Mouse (Mus musculus): ENCODE results near the gene Mrpl45. TPM values are rescaled to one million over a fixed set of nuclear protein-coding genes. Genes with fewer than 3 reads are reported as not detected.
"Not testable (repeated sequence)": the region's sequence is repeated elsewhere in the genome, so short reads cannot be mapped to it uniquely, and the experiment has no call there.

Gene Mrpl45
- polyA plus RNA-seq, 1 experiment, result 25.5 TPM

DNA sequence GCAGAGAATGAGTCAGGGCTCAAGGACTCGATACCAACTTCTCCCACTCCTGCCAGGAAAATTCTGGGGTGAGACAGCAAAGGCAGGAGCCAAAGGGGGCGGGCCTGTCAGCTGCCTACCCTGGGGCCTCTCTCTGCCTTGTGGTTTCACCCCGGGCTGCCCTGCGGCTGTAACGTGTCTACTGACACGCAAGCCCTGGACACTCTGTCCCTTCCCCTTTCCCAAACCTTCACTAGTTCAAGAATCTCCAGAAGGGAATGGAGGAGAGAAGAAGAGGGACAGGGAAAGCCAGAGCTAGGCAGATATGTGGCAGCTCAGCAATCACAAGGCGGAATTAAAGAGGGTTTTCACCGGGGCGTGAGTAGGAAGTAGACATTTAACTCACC lies 6.1 kb upstream of the Mrpl45 start:
- TF ChIP-seq POLR2A (IDR thresholded peaks at IDR 0.05; ENCODE audit: low read depth, low read length) (no peak), CTCF (conservative IDR thresholded peaks at IDR 0.05; ENCODE audit: insufficient read depth, insufficient read length, low read depth, low read length) (no peak)
- peak overlapping the region; percentile 37 for H3K4me3 ChIP-seq (ENCODE audit: insufficient read depth, low read depth, low read length)
- peaks cover 3% of the 10 kb centered on the region; the same call in 1 of the 2 replicates for H3K4me1 ChIP-seq (ENCODE audit: control insufficient read depth, insufficient read depth, low read length)
- peak overlapping the region; percentile 33; the same call in 1 of the 2 replicates for H3K27ac ChIP-seq (ENCODE audit: insufficient read depth, low read depth, low read length)
- WGBS, result 5% methylated on average over 9 of the region's 9 CpGs
- H3K36me3 ChIP-seq (ENCODE audit: control insufficient read depth, insufficient read depth, low read length), result no peaks in the 10 kb centered on the region
- H3K27me3 ChIP-seq (replicated peaks; ENCODE audit: control insufficient read depth, insufficient read depth, low read length), result no peaks in the 10 kb centered on the region
- peak; percentile 73 for DNase-seq

- H3K27me3 ChIP-seq (replicated peaks; ENCODE audit: control insufficient read depth, insufficient read depth, low read length), result no peaks in the 10 kb centered on the region
- no peaks in the 10 kb centered on the region for H3K36me3 ChIP-seq (ENCODE audit: control insufficient read depth, insufficient read depth, low read length)
- TF ChIP-seq CTCF (conservative IDR thresholded peaks at IDR 0.05; ENCODE audit: insufficient read depth, insufficient read length, low read depth, low read length) (peak; percentile 86), POLR2A (IDR thresholded peaks at IDR 0.05; ENCODE audit: low read depth, low read length) (no peak)
- peak; percentile 87 for DNase-seq
- H3K4me1 ChIP-seq (ENCODE audit: control insufficient read depth, insufficient read depth, low read length), result peaks cover 3% of the 10 kb centered on the region; the same call in 1 of the 2 replicates
- peak overlapping the region; percentile 33; the same call in 1 of the 2 replicates for H3K27ac ChIP-seq (ENCODE audit: insufficient read depth, low read depth, low read length)
- peak overlapping the region; percentile 37 for H3K4me3 ChIP-seq (ENCODE audit: insufficient read depth, low read depth, low read length)
- WGBS, result 1% methylated on average over 25 of the region's 25 CpGs
These were observed 5.5 kb upstream of the Mrpl45 start for GRCm38 (mm10) chr11:97309911-97310571.

DNA sequence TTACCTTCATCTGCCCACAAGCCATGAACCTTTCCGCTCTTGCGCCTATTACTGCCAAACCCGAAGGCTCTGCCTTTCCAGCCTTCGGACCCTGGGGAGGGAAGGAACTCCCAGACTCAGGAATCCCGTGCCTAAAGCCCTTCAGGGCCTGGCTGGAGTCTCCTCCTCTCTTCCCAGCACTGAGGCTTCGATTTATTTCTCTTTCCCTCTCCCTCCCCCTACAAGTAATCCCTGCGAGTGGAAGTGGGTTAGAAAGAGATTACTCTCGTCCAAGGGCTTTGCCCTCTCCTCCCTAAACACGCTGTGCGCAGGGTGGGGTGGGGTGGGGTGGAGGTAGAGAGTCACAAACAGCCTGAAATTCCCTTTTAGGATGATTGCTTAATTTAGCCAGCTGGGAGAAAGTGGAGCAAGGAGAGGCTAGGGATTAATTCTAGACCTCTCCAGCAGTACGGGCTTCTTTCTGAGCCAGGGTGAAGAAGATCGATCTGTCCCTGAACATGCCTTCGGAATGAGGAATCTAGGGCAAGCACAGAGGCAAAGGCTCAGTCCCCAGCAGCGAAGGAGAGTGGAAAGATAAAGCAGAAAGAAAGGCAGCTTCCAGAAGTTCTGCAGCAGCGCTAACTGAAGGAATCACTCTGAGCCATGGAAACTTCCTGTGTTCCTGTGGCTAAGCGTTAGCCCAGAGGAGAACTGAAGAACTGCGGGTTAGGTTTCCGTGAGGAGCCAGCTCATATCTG lies 4.5 kb upstream of the Mrpl45 start:
- H3K27ac ChIP-seq (ENCODE audit: insufficient read depth, low read depth, low read length), result no peak overlapping the region
- no peaks in the 10 kb centered on the region for H3K27me3 ChIP-seq (replicated peaks; ENCODE audit: control insufficient read depth, insufficient read depth, low read length)
- peaks cover 3% of the 10 kb centered on the region; the same call in 1 of the 2 replicates for H3K4me1 ChIP-seq (ENCODE audit: control insufficient read depth, insufficient read depth, low read length)
- TF ChIP-seq POLR2A (IDR thresholded peaks at IDR 0.05; ENCODE audit: low read depth, low read length) (no peak), CTCF (conservative IDR thresholded peaks at IDR 0.05; ENCODE audit: insufficient read depth, insufficient read length, low read depth, low read length) (peak; percentile 32; the same call in 1 of the 2 replicates)
- DNase-seq, result peak; percentile 35
- no peaks in the 10 kb centered on the region for H3K36me3 ChIP-seq (ENCODE audit: control insufficient read depth, insufficient read depth, low read length)
- WGBS, result 8% methylated on average over 18 of the region's 18 CpGs
- peak overlapping the region; percentile 20; the same call in 1 of the 2 replicates for H3K4me3 ChIP-seq (ENCODE audit: insufficient read depth, low read depth, low read length)

DNA sequence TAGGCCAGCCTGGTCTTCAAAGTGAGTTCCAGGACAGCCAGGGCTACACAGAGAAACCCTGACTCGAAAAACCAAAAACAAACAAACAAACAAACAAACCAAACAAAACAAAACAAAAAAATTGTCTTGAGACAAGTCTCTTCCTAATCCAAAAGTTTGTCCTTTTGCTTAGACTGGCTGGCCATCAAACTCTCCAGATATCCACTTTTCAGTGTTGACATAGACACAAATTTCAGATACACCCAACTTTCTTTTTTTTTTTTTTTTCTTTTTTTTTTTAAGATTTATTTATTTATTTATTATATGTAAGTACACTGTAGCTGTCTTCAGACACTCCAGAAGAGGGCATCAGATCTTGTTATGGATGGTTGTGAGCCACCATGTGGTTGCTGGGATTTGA lies 2.6 kb upstream of the Mrpl45 start:
- not testable (repeated sequence) for H3K27ac ChIP-seq (ENCODE audit: insufficient read depth, low read depth, low read length); H3K4me3 ChIP-seq (ENCODE audit: insufficient read depth, low read depth, low read length); H3K27me3 ChIP-seq (replicated peaks; ENCODE audit: control insufficient read depth, insufficient read depth, low read length); H3K36me3 ChIP-seq (ENCODE audit: control insufficient read depth, insufficient read depth, low read length); H3K4me1 ChIP-seq (ENCODE audit: control insufficient read depth, insufficient read depth, low read length); DNase-seq
- WGBS, result 93% methylated on average over 1 of the region's 1 CpGs

GRCm38 (mm10) chr11:97314110-97314509 lies 1.4 kb upstream of the Mrpl45 start:
- 91% methylated on average over 3 of the region's 3 CpGs for WGBS
- H3K27me3 ChIP-seq (replicated peaks; ENCODE audit: control insufficient read depth, insufficient read depth, low read length), result no peaks in the 10 kb centered on the region
- H3K4me1 ChIP-seq (ENCODE audit: control insufficient read depth, insufficient read depth, low read length), result peaks cover 3% of the 10 kb centered on the region; the same call in 1 of the 2 replicates

GRCm38 (mm10) chr11:97314751-97315503 lies 589 bp upstream of the Mrpl45 start:
- Histone ChIP-seq H3K4me3 (ENCODE audit: insufficient read depth, low read depth, low read length) (no peak overlapping the region), H3K4me1 (ENCODE audit: control insufficient read depth, insufficient read depth, low read length) (peaks cover 3% of the 10 kb centered on the region; the same call in 1 of the 2 replicates), H3K27ac (ENCODE audit: insufficient read depth, low read depth, low read length) (no peak overlapping the region), H3K27me3 (replicated peaks; ENCODE audit: control insufficient read depth, insufficient read depth, low read length) (no peaks in the 10 kb centered on the region), H3K36me3 (ENCODE audit: control insufficient read depth, insufficient read depth, low read length) (no peaks in the 10 kb centered on the region)
- WGBS, result 44% methylated on average over 8 of the region's 8 CpGs
- DNase-seq, result no peak
- TF ChIP-seq POLR2A (IDR thresholded peaks at IDR 0.05; ENCODE audit: low read depth, low read length), result no peak

More at GRCm38 (mm10) chr11:97314110-97314509, 1.4 kb upstream of the Mrpl45 start:
- no peak for DNase-seq
- Histone ChIP-seq H3K4me3 (ENCODE audit: insufficient read depth, low read depth, low read length) (no peak overlapping the region), H3K36me3 (ENCODE audit: control insufficient read depth, insufficient read depth, low read length) (no peaks in the 10 kb centered on the region), H3K27ac (ENCODE audit: insufficient read depth, low read depth, low read length) (no peak overlapping the region)
- TF ChIP-seq POLR2A (IDR thresholded peaks at IDR 0.05; ENCODE audit: low read depth, low read length) (no peak), CTCF (conservative IDR thresholded peaks at IDR 0.05; ENCODE audit: insufficient read depth, insufficient read length, low read depth, low read length) (no peak)

GRCm38 (mm10) chr11:97321197-97321596 lies 5.7 kb downstream of the Mrpl45 start:
- DNase-seq, result no peak
- WGBS, result 95% methylated on average over 8 of the region's 8 CpGs
- Histone ChIP-seq H3K27me3 (replicated peaks; ENCODE audit: control insufficient read depth, insufficient read depth, low read length) (no peaks in the 10 kb centered on the region), H3K36me3 (ENCODE audit: control insufficient read depth, insufficient read depth, low read length) (peaks cover 4% of the 10 kb centered on the region; the same call in 1 of the 2 replicates), H3K4me3 (ENCODE audit: insufficient read depth, low read depth, low read length) (no peak overlapping the region), H3K27ac (ENCODE audit: insufficient read depth, low read depth, low read length) (no peak overlapping the region), H3K4me1 (ENCODE audit: control insufficient read depth, insufficient read depth, low read length) (no peaks in the 10 kb centered on the region)
- no peak for TF ChIP-seq CTCF (conservative IDR thresholded peaks at IDR 0.05; ENCODE audit: insufficient read depth, insufficient read length, low read depth, low read length)
- TF ChIP-seq POLR2A (IDR thresholded peaks at IDR 0.05; ENCODE audit: low read depth, low read length), result no peak

- DNase-seq; H3K4me3 ChIP-seq (ENCODE audit: insufficient read depth, low read depth, low read length); H3K36me3 ChIP-seq (ENCODE audit: control insufficient read depth, insufficient read depth, low read length); H3K27me3 ChIP-seq (replicated peaks; ENCODE audit: control insufficient read depth, insufficient read depth, low read length); H3K4me1 ChIP-seq (ENCODE audit: control insufficient read depth, insufficient read depth, low read length); H3K27ac ChIP-seq (ENCODE audit: insufficient read depth, low read depth, low read length): not testable (repeated sequence)
- WGBS, result 90% methylated on average over 8 of the region's 8 CpGs
These were observed 6.5 kb downstream of the Mrpl45 start for GRCm38 (mm10) chr11:97321894-97322600.

Measured in kidney, adult 2 months (tissue).